ENCODE assay signal across 22 mouse cellular contexts in genomic region chr1:149405367-149405766, GRCm38 (mm10).
A peak's percentile ranks its signal among the peaks of the same experiment; 100 is the strongest.
DNase-seq lines count a peak whose midpoint lies in the region; ATAC-seq and TF ChIP-seq lines count a peak whose summit lies in the region.
"Had no signal": no experiment of that assay in that cellular context is flagged by ENCODE, and none has a peak within 500 bp of the region (broad histone marks: within the 10 kb centered on the region; RNA-seq: fewer than 3 reads in every experiment).

No protein-coding gene starts in this region.

- H3K27me3 ChIP-seq in hindbrain, embryonic 11.5 days (ENCODE audit: control insufficient read depth, insufficient read depth, low read length) = no peaks in the 10 kb centered on the region
- H3K27me3 ChIP-seq in hindbrain, embryonic 10.5 days (ENCODE audit: insufficient read depth, poor library complexity, severe bottlenecking) = no peaks in the 10 kb centered on the region
- H3K27me3 ChIP-seq in forebrain, embryonic 15.5 days = no peaks in the 10 kb centered on the region
- H3K27me3 ChIP-seq in hindbrain, postnatal 0 days (ENCODE audit: insufficient read depth, low read length) = no peaks in the 10 kb centered on the region
- H3K27me3 ChIP-seq: heart, embryonic 15.5 days had no signal

- no peak for TF ChIP-seq CTCF in hindbrain, postnatal 0 days (IDR thresholded peaks at IDR 0.05; ENCODE audit: low read depth)

- no peak overlapping the region for H3K27ac ChIP-seq in hindbrain, embryonic 11.5 days (ENCODE audit: low read depth, low read length)
- no peak overlapping the region for H3K27ac ChIP-seq in hindbrain, embryonic 10.5 days
- H3K27ac ChIP-seq in forebrain, embryonic 15.5 days (replicated peaks) = no peak overlapping the region
- no peak overlapping the region for H3K27ac ChIP-seq in hindbrain, postnatal 0 days
- H3K27ac ChIP-seq: heart, adult 2 months; heart, embryonic 15.5 days; limb, embryonic 10.5 days had no signal

- no peak for DNase-seq in hindbrain, embryonic 11.5 days (ENCODE audit: low spot score)
- DNase-seq in hindbrain, embryonic 10.5 days (ENCODE audit: low spot score) = no peak
- DNase-seq in brain, adult 2 months (ENCODE audit: low read depth, low spot score) = peak; percentile 17
- peak; percentile 54 for DNase-seq in hindbrain, postnatal 0 days (ENCODE audit: low spot score)
- DNase-seq in layer of hippocampus, adult 11-12 months (ENCODE audit: low spot score) = no peak
- DNase-seq in spleen, adult 18-20 months = no peak
- DNase-seq in lung, postnatal 4 days = no peak
- DNase-seq: adrenal gland, postnatal 25 days; B cell, adult 2 months; embryo, embryonic 11 days; gastrocnemius, postnatal 14 days; heart, adult 2 months; kidney, adult 18-20 months; kidney, postnatal 36 days; layer of hippocampus, postnatal 36 days; lung, adult 2 months; right cerebral cortex, postnatal 25 days; thymus, postnatal 36 days had no signal

- no peaks in the 10 kb centered on the region for H3K4me1 ChIP-seq in hindbrain, embryonic 11.5 days (replicated peaks; ENCODE audit: control insufficient read depth, insufficient read depth, low read length)
- H3K4me1 ChIP-seq in hindbrain, embryonic 10.5 days (replicated peaks) = no peaks in the 10 kb centered on the region
- peaks cover 3% of the 10 kb centered on the region; the same call in 1 of the 2 replicates for H3K4me1 ChIP-seq in forebrain, embryonic 15.5 days
- no peaks in the 10 kb centered on the region for H3K4me1 ChIP-seq in hindbrain, postnatal 0 days (ENCODE audit: insufficient read depth, low read length)
- H3K4me1 ChIP-seq: heart, embryonic 15.5 days; limb, embryonic 10.5 days had no signal

- WGBS in hindbrain, embryonic 11.5 days = 72% methylated on average over 1 of the region's 1 CpGs
- 69% methylated on average over 1 of the region's 1 CpGs for WGBS in hindbrain, embryonic 10.5 days
- WGBS in forebrain, embryonic 15.5 days = 26% methylated on average over 1 of the region's 1 CpGs
- 26% methylated on average over 1 of the region's 1 CpGs for WGBS in hindbrain, postnatal 0 days

- no peaks in the 10 kb centered on the region for H3K9me3 ChIP-seq in hindbrain, embryonic 11.5 days (ENCODE audit: control insufficient read depth, low read length)
- H3K9me3 ChIP-seq in hindbrain, embryonic 10.5 days = no peaks in the 10 kb centered on the region
- H3K9me3 ChIP-seq in forebrain, embryonic 15.5 days = no peaks in the 10 kb centered on the region
- no peaks in the 10 kb centered on the region for H3K9me3 ChIP-seq in hindbrain, postnatal 0 days (ENCODE audit: low read length)
- H3K9me3 ChIP-seq: heart, embryonic 15.5 days; limb, embryonic 10.5 days had no signal

- no peak overlapping the region for H3K4me2 ChIP-seq in hindbrain, embryonic 11.5 days (replicated peaks; ENCODE audit: low read depth, low read length)
- no peak overlapping the region for H3K4me2 ChIP-seq in forebrain, embryonic 15.5 days (replicated peaks)
- no peak overlapping the region for H3K4me2 ChIP-seq in hindbrain, postnatal 0 days (ENCODE audit: low read depth, low read length)
- H3K4me2 ChIP-seq: heart, embryonic 15.5 days; liver, embryonic 11.5 days had no signal

- ATAC-seq in hindbrain, embryonic 11.5 days (ENCODE audit: low FRiP score) = peak; percentile 43; the same call in 1 of the 2 replicates
- peak; percentile 58 for ATAC-seq in forebrain, embryonic 15.5 days (replicated peaks)
- 0 out of 2 replicates have a peak, but pooled peaks have one; percentile 24 for ATAC-seq in hindbrain, postnatal 0 days

- H3K36me3 ChIP-seq in hindbrain, embryonic 11.5 days (ENCODE audit: control insufficient read depth, insufficient read depth, low read length) = no peaks in the 10 kb centered on the region
- no peaks in the 10 kb centered on the region for H3K36me3 ChIP-seq in hindbrain, embryonic 10.5 days
- H3K36me3 ChIP-seq in forebrain, embryonic 15.5 days = no peaks in the 10 kb centered on the region
- no peaks in the 10 kb centered on the region for H3K36me3 ChIP-seq in hindbrain, postnatal 0 days (ENCODE audit: insufficient read depth, low read length)
- H3K36me3 ChIP-seq: heart, embryonic 15.5 days; limb, embryonic 10.5 days had no signal

- H3K4me3 ChIP-seq in hindbrain, embryonic 11.5 days (ENCODE audit: low read depth, low read length) = no peak overlapping the region
- H3K4me3 ChIP-seq in hindbrain, embryonic 10.5 days = no peak overlapping the region
- no peak overlapping the region for H3K4me3 ChIP-seq in forebrain, embryonic 15.5 days
- H3K4me3 ChIP-seq in hindbrain, postnatal 0 days (ENCODE audit: low read length) = no peak overlapping the region
- H3K4me3 ChIP-seq: heart, adult 2 months; heart, embryonic 15.5 days; limb, embryonic 10.5 days had no signal

- H3K9ac ChIP-seq in hindbrain, embryonic 11.5 days (ENCODE audit: low read depth, low read length) = no peak overlapping the region
- H3K9ac ChIP-seq in forebrain, embryonic 15.5 days (replicated peaks) = no peak overlapping the region
- no peak overlapping the region for H3K9ac ChIP-seq in hindbrain, postnatal 0 days (replicated peaks; ENCODE audit: low read length)
- H3K9ac ChIP-seq: heart, embryonic 15.5 days had no signal

Comparison
In these comparisons a context has a peak if more than half of its experiments do, and no peak if none do; other contexts are left out.
1. DNase-seq: peak in brain, adult 2 months (single experiment) and hindbrain, postnatal 0 days (single experiment); none in hindbrain, embryonic 11.5 days (single experiment), hindbrain, embryonic 10.5 days (single experiment), layer of hippocampus, adult 11-12 months (single experiment), spleen, adult 18-20 months (0 of 2) and lung, postnatal 4 days (0 of 2).
2. Peak in every context shown above with its lines, with median percentiles within 50 percentile points of each other: ATAC-seq.